ENCODE assay signal across 12 mouse cellular contexts in genomic region chr12:81852977-81853376, GRCm38 (mm10). TPM values are rescaled to one million over a fixed set of nuclear protein-coding genes. Genes with fewer than 3 reads are reported as not detected.
A peak's percentile ranks its signal among the peaks of the same experiment; 100 is the strongest.
DNase-seq lines count a peak whose midpoint lies in the region; ATAC-seq and TF ChIP-seq lines count a peak whose summit lies in the region.
"Had no signal": no experiment of that assay in that cellular context is flagged by ENCODE, and none has a peak within 500 bp of the region (broad histone marks: within the 10 kb centered on the region; RNA-seq: fewer than 3 reads in every experiment).

No protein-coding gene starts in this region.

- H3K4me2 ChIP-seq in heart, embryonic 11.5 days: no peak overlapping the region
- H3K4me2 ChIP-seq in limb, embryonic 15.5 days: no peak overlapping the region
- no peak overlapping the region for H3K4me2 ChIP-seq in liver, postnatal 0 days (ENCODE audit: low read depth, low read length)
- H3K4me2 ChIP-seq: hindbrain, embryonic 15.5 days; liver, embryonic 12.5 days had no signal

- no peak for TF ChIP-seq CTCF in embryonic fibroblast, embryonic 13.5 days (IDR thresholded peaks at IDR 0.05; ENCODE audit: borderline replicate concordance, insufficient read depth, low read length)
- TF ChIP-seq CTCF in liver, postnatal 0 days (IDR thresholded peaks at IDR 0.05; ENCODE audit: low read depth): no peak

- ATAC-seq in heart, embryonic 11.5 days (replicated peaks; ENCODE audit: insufficient number of reproducible peaks, low FRiP score, low TSS enrichment): no peak
- ATAC-seq in limb, embryonic 15.5 days (ENCODE audit: insufficient number of reproducible peaks, low FRiP score, low TSS enrichment, low read depth): peak; percentile 68; the same call in 1 of the 2 replicates
- ATAC-seq in liver, postnatal 0 days: no peak
- ATAC-seq: liver, embryonic 12.5 days; midbrain, embryonic 16.5 days had no signal

- H3K9ac ChIP-seq in heart, embryonic 11.5 days (ENCODE audit: low read depth, low read length): no peak overlapping the region
- no peak overlapping the region for H3K9ac ChIP-seq in limb, embryonic 15.5 days
- H3K9ac ChIP-seq in liver, postnatal 0 days (replicated peaks): no peak overlapping the region
- H3K9ac ChIP-seq: hindbrain, embryonic 15.5 days; liver, embryonic 12.5 days had no signal

- no peak for TF ChIP-seq POLR2A in embryonic fibroblast, embryonic 13.5 days (IDR thresholded peaks at IDR 0.05; ENCODE audit: low read depth, low read length)

- no peak for TF ChIP-seq EP300 in liver, postnatal 0 days (IDR thresholded peaks at IDR 0.05; ENCODE audit: low read depth)

- 70% methylated on average over 14 of the region's 14 CpGs for WGBS in heart, embryonic 11.5 days (ENCODE audit: insufficient replicate concordance)
- WGBS in limb, embryonic 15.5 days: 43% methylated on average over 14 of the region's 14 CpGs
- WGBS in liver, postnatal 0 days (ENCODE audit: insufficient replicate concordance): 84% methylated on average over 14 of the region's 14 CpGs

- no peak overlapping the region for H3K4me3 ChIP-seq in heart, embryonic 11.5 days (ENCODE audit: low read depth, low read length)
- H3K4me3 ChIP-seq in embryonic fibroblast, embryonic 13.5 days (ENCODE audit: insufficient read depth, low read length): no peak overlapping the region
- no peak overlapping the region for H3K4me3 ChIP-seq in limb, embryonic 15.5 days
- H3K4me3 ChIP-seq in liver, postnatal 0 days (ENCODE audit: low read depth, low read length): no peak overlapping the region
- H3K4me3 ChIP-seq: hindbrain, embryonic 15.5 days; liver, embryonic 12.5 days had no signal

- peak; percentile 98 for DNase-seq in heart, adult 11 months
- DNase-seq in 3T3-L1 (ENCODE audit: low read depth, low spot score): peak; percentile 48
- DNase-seq in liver, postnatal 0 days: no peak
- DNase-seq in layer of hippocampus, adult 9-10 months (ENCODE audit: low spot score): no peak
- no peak for DNase-seq in gastrocnemius, postnatal 4 days (ENCODE audit: low spot score in 2 of 2)
- DNase-seq: cerebellum, adult 11-12 months had no signal

- no peak overlapping the region for H3K27ac ChIP-seq in heart, embryonic 11.5 days (ENCODE audit: low read depth, low read length)
- H3K27ac ChIP-seq in embryonic fibroblast, embryonic 13.5 days (ENCODE audit: insufficient read depth, low read length): peak overlapping the region; percentile 85
- peak overlapping the region; percentile 66 for H3K27ac ChIP-seq in limb, embryonic 15.5 days
- H3K27ac ChIP-seq in liver, postnatal 0 days (ENCODE audit: low read depth): no peak overlapping the region
- H3K27ac ChIP-seq: hindbrain, embryonic 15.5 days; liver, embryonic 12.5 days had no signal

- no peaks in the 10 kb centered on the region for H3K36me3 ChIP-seq in heart, embryonic 11.5 days (ENCODE audit: control insufficient read depth, insufficient read depth, low read length)
- no peaks in the 10 kb centered on the region for H3K36me3 ChIP-seq in limb, embryonic 15.5 days
- H3K36me3 ChIP-seq in liver, postnatal 0 days (replicated peaks; ENCODE audit: insufficient read depth, low read length): no peaks in the 10 kb centered on the region
- H3K36me3 ChIP-seq: hindbrain, embryonic 15.5 days; liver, embryonic 12.5 days had no signal

- H3K4me1 ChIP-seq in heart, embryonic 11.5 days (ENCODE audit: control insufficient read depth, insufficient read depth, low read length): 0 out of 2 replicates have a peak, but pooled peaks cover 4% of the 10 kb centered on the region
- peaks cover 9% of the 10 kb centered on the region for H3K4me1 ChIP-seq in embryonic fibroblast, embryonic 13.5 days (ENCODE audit: control insufficient read depth, insufficient read depth, low read length)
- peaks cover 24% of the 10 kb centered on the region for H3K4me1 ChIP-seq in limb, embryonic 15.5 days
- peaks cover 7% of the 10 kb centered on the region for H3K4me1 ChIP-seq in liver, postnatal 0 days (ENCODE audit: insufficient read depth)
- H3K4me1 ChIP-seq: liver, embryonic 12.5 days had no signal

- H3K9me3 ChIP-seq in heart, embryonic 11.5 days (replicated peaks; ENCODE audit: control insufficient read depth, low read length): no peaks in the 10 kb centered on the region
- no peaks in the 10 kb centered on the region for H3K9me3 ChIP-seq in limb, embryonic 15.5 days
- H3K9me3 ChIP-seq in liver, postnatal 0 days (ENCODE audit: low read length): no peaks in the 10 kb centered on the region
- H3K9me3 ChIP-seq: hindbrain, embryonic 15.5 days; liver, embryonic 12.5 days had no signal

- H3K27me3 ChIP-seq in heart, embryonic 11.5 days (ENCODE audit: control insufficient read depth, insufficient read depth, low read length): no peaks in the 10 kb centered on the region
- H3K27me3 ChIP-seq in limb, embryonic 15.5 days: no peaks in the 10 kb centered on the region
- H3K27me3 ChIP-seq in liver, postnatal 0 days (ENCODE audit: insufficient read depth, low read length): no peaks in the 10 kb centered on the region

RNA-seq across cellular contexts. Expression of gene Pcnx, which starts 6.8 kb away (rescaled TPM):
- polyA plus RNA-seq in heart, embryonic 11.5 days (2014; fragmentation: Nextera tagmentation; extraction: Ambion mirVana): 13.9 and 16.2 TPM in 2 replicates
- polyA plus RNA-seq in embryonic fibroblast, embryonic 13.5 days (2011; ENCODE audit: insufficient read length, low read depth, missing spikeins): 31.7 and 39.1 TPM in 2 replicates
- 9.4 and 11.6 TPM in 2 replicates for polyA plus RNA-seq in limb, embryonic 15.5 days (2015; fragmentation: Nextera tagmentation; extraction: Ambion mirVana)
- 2.4 and 2.7 TPM in 2 replicates for polyA plus RNA-seq in liver, postnatal 0 days (2015; fragmentation: Nextera tagmentation; extraction: Ambion mirVana)
- 10 to 100 TPM; 56.4 to 66.9 TPM for total RNA-seq in gastrocnemius, postnatal 4 days (2021)

Comparison
In these comparisons a context has a peak if more than half of its experiments do, and no peak if none do; other contexts are left out.
1. DNase-seq: peak in heart, adult 11 months (single experiment) and 3T3-L1 (single experiment); none in liver, postnatal 0 days (single experiment), layer of hippocampus, adult 9-10 months (single experiment) and gastrocnemius, postnatal 4 days (0 of 2).
2. H3K27ac ChIP-seq: peak in embryonic fibroblast, embryonic 13.5 days (single experiment) and limb, embryonic 15.5 days (single experiment); none in heart, embryonic 11.5 days (single experiment) and liver, postnatal 0 days (single experiment).